Mouse (Mus musculus) lung, embryonic 14.5 days (tissue): Measurements from ENCODE around the gene Celf3. TPM values are rescaled to one million over a fixed set of nuclear protein-coding genes. Genes with fewer than 3 reads are reported as not detected.

Source experiments
- ATAC-seq: fragments of 200-750 bp; cut with Nextera tagmentation; 2 replicates; pipeline ENCODE4 v1.8.0; 2017; ENCODE audit warnings: mild to moderate bottlenecking, moderate TSS enrichment, moderate library complexity; ENCODE audit not compliant: insufficient read depth
- DNase-seq: peaks from one replicate; pipeline ENCODE4 v3.0.0-alpha.2; 2015
- H3K27ac ChIP-seq: fragments of 300-500 bp; sonication (generic); 2 replicates; pipeline ENCODE4 v1.5.1; 2014; ENCODE audit warnings: low read depth, mild to moderate bottlenecking, moderate library complexity
- H3K27me3 ChIP-seq: fragments of 300-500 bp; sonication (generic); 2 replicates; pipeline ENCODE4 v1.6.1; 2014; ENCODE audit warnings: low read length, control low read depth; ENCODE audit not compliant: insufficient read depth
- H3K36me3 ChIP-seq: fragments of 300-500 bp; sonication (generic); 2 replicates; pipeline ENCODE4 v1.6.1; 2014; ENCODE audit warnings: control low read depth; ENCODE audit not compliant: insufficient read depth
- H3K4me1 ChIP-seq: fragments of 300-500 bp; sonication (generic); 2 replicates; pipeline ENCODE4 v1.6.1; 2014; ENCODE audit warnings: antibody characterized with exemption, control low read depth; ENCODE audit not compliant: insufficient read depth
- H3K4me2 ChIP-seq: fragments of 300-500 bp; sonication (generic); 2 replicates; pipeline ENCODE4 v1.6.1; 2014; ENCODE audit warnings: mild to moderate bottlenecking
- H3K4me3 ChIP-seq: fragments of 300-500 bp; sonication (generic); 2 replicates; pipeline ENCODE4 v1.5.1; 2014; ENCODE audit warnings: low read depth, low read length
- H3K9ac ChIP-seq: fragments of 300-500 bp; sonication (generic); 2 replicates; pipeline ENCODE4 v1.6.1; 2014
- H3K9me3 ChIP-seq: fragments of 300-500 bp; sonication (generic); 2 replicates; pipeline ENCODE4 v1.6.1; 2016; ENCODE audit warnings: low read depth, low read length, control low read depth
- CTCF ChIP-seq: IDR thresholded peaks from 2 replicates; pipeline ENCODE4 v1.5.1; 2016; ENCODE audit warnings: antibody characterized with exemption, low read depth
- WGBS: fragments of 180-500 bp; shearing (Covaris S2); extraction: QIAGEN DNeasy Blood & Tissue Kit; methylation state at CpG from one replicate; pipeline ENCODE4 v1.1.7; 2014; 5-methylcytosine and 5-hydroxymethylcytosine counted together
- polyA plus RNA-seq: library from polyadenylated mRNA; unstranded; fragments of >200 nt; fragmentation: Nextera tagmentation; extraction: Ambion mirVana; gene quantifications from 2 replicates; pipeline ENCODE4 v1.2.1, GENCODE M21; 2014

The Celf3 gene
- polyA plus RNA-seq, 1 experiment from 2014 or later = 0.99 TPM

GRCm38 (mm10) chr3:94472447-94473114 is 5.5 kb upstream of the Celf3 start:
- Histone ChIP-seq H3K36me3 (no peaks in the 10 kb centered on the region), H3K4me1 (peaks cover 3% of the 10 kb centered on the region; the same call in 1 of the 2 replicates), H3K9ac (no peak overlapping the region), H3K27ac (peak overlapping the region; percentile 42; the same call in 1 of the 2 replicates), H3K4me3 (peak overlapping the region; percentile 5; the same call in 1 of the 2 replicates), H3K9me3 (no peaks in the 10 kb centered on the region), H3K4me2 (peak overlapping the region; percentile 56), H3K27me3 (no peaks in the 10 kb centered on the region)
- TF ChIP-seq CTCF = no peak
- 10% methylated on average over 28 of the region's 28 CpGs for WGBS
- ATAC-seq = peak; percentile 89
- DNase-seq = peak; percentile 81

DNA sequence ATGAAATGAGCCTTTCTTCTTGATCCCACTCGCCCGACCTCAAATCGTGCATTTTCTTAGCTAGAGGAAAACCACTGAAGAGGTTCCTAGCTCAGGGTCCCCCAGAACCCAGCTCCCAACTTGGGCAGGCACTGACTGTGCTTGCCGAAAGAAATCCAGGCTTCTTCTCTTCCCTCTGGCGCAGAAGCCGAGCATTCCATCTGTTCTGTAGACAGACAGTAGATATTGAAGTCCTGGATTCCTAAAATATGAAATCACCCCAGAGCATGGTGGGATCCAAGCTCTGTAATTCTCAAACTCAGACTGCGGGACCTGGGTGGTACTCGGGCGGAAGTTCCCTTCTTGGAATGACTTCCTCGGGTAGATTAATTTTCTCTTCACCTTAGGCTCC is 5.0 kb upstream of the Celf3 start:
- no peaks in the 10 kb centered on the region for H3K36me3 ChIP-seq
- H3K9ac ChIP-seq = no peak overlapping the region
- H3K4me2 ChIP-seq = peak overlapping the region; percentile 56; the same call in 1 of the 2 replicates
- H3K4me1 ChIP-seq = peaks cover 3% of the 10 kb centered on the region; the same call in 1 of the 2 replicates
- no peaks in the 10 kb centered on the region for H3K27me3 ChIP-seq
- TF ChIP-seq CTCF = no peak
- no peaks in the 10 kb centered on the region for H3K9me3 ChIP-seq
- H3K27ac ChIP-seq = peak overlapping the region; percentile 42; the same call in 1 of the 2 replicates
- DNase-seq = no peak
- WGBS = 47% methylated on average over 10 of the region's 10 CpGs
- H3K4me3 ChIP-seq = no peak overlapping the region; the same call in 1 of the 2 replicates
- no peak for ATAC-seq

- H3K9me3 ChIP-seq = no peaks in the 10 kb centered on the region
- H3K36me3 ChIP-seq = no peaks in the 10 kb centered on the region
- H3K4me3 ChIP-seq = no peak overlapping the region
- peaks cover 1% of the 10 kb centered on the region; the same call in 1 of the 2 replicates for H3K27me3 ChIP-seq
- no peak for TF ChIP-seq CTCF
- H3K9ac ChIP-seq = no peak overlapping the region
- peaks cover 3% of the 10 kb centered on the region; the same call in 1 of the 2 replicates for H3K4me1 ChIP-seq
- no peak overlapping the region for H3K27ac ChIP-seq
- WGBS = 39% methylated on average over 5 of the region's 5 CpGs
- no peak overlapping the region for H3K4me2 ChIP-seq
- ATAC-seq (no peak), DNase-seq (no peak)
These were observed 4.4 kb upstream of the Celf3 start for GRCm38 (mm10) chr3:94473567-94474232.

DNA sequence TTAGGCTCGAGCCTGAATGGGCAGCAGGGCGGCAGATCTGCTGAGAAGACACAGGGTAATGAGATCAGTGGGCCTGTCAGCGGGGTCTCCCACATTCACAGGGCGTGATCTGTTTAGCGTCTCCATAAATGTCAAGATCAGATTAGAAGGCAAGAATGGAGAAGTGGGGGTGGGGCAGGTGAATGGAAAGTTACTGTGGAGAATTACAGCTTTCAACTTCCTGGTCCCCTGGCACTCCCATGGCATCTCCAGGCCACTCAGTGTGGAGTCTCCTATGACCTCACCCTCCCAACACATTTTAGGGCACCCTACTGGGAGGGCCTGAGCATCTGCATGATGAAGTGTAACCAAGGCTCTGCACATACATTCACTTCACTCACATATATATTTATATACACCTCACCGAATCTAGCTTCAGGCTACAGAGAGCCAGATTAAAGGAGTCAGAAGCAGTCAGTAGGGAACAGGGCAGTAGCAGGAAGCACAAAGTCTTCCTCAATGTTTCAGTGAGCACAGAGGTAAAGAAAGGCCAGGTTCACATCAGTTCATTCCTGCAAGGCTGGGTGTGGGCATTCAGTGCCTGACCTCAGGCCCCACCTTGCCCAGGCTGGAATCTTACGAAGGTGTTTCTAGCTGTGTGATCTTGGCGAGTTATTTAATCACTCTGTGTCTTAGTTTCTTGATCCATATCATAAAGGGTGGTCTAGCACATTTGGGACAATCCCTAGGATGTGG is 1.6 kb upstream of the Celf3 start:
- no peak overlapping the region for H3K4me2 ChIP-seq
- no peak for DNase-seq
- H3K27ac ChIP-seq = no peak overlapping the region
- 53% methylated on average over 8 of the region's 8 CpGs for WGBS
- H3K36me3 ChIP-seq = no peaks in the 10 kb centered on the region
- H3K9ac ChIP-seq = no peak overlapping the region
- ATAC-seq = no peak
- no peak for TF ChIP-seq CTCF
- H3K9me3 ChIP-seq = no peaks in the 10 kb centered on the region
- no peak overlapping the region for H3K4me3 ChIP-seq
- peaks cover 3% of the 10 kb centered on the region; the same call in 1 of the 2 replicates for H3K4me1 ChIP-seq
- peaks cover 13% of the 10 kb centered on the region for H3K27me3 ChIP-seq

GRCm38 (mm10) chr3:94477444-94477843 is 651 bp upstream of the Celf3 start:
- no peak overlapping the region for H3K27ac ChIP-seq
- 58% methylated on average over 4 of the region's 4 CpGs for WGBS
- peaks cover 3% of the 10 kb centered on the region; the same call in 1 of the 2 replicates for H3K4me1 ChIP-seq
- no peak for ATAC-seq
- H3K9me3 ChIP-seq = no peaks in the 10 kb centered on the region
- no peaks in the 10 kb centered on the region for H3K36me3 ChIP-seq
- H3K4me3 ChIP-seq = no peak overlapping the region
- no peak overlapping the region for H3K4me2 ChIP-seq
- H3K9ac ChIP-seq = no peak overlapping the region
- no peak for TF ChIP-seq CTCF
- H3K27me3 ChIP-seq = peaks cover 13% of the 10 kb centered on the region
- DNase-seq = no peak

DNA sequence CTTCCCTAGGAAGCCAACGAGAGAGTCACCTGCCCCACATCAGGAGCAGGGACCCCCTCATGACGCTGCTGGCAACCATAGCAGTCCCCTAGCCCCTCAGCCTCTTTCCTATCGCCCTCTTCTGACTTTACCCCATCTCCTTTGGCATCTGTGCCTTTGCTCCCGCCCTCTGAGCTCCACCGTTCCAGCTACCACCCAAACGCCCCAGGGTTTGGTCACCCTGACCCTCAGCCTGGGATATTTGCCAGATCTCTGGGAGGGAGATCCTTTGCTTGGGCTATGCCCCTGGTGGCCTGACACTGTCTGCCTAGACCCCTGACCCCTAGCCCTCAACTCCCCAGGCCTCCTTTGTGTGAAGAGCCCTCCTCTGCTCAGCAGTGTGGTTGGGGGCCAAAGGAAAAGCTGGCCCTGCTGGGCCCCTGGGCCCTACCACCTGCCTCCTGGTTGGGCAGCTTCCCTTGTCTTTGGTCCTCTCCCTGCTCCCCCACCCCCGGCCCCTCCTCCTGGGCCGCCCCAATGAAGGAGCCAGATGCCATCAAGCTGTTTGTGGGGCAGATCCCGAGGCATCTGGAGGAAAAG is 585 bp downstream of the Celf3 start:
- H3K4me3 ChIP-seq = no peak overlapping the region
- H3K36me3 ChIP-seq = no peaks in the 10 kb centered on the region
- no peak for TF ChIP-seq CTCF
- DNase-seq (no peak), ATAC-seq (no peak)
- H3K9me3 ChIP-seq = no peaks in the 10 kb centered on the region
- peaks cover 13% of the 10 kb centered on the region for H3K27me3 ChIP-seq
- WGBS = 14% methylated on average over 9 of the region's 9 CpGs
- H3K9ac ChIP-seq = no peak overlapping the region
- no peaks in the 10 kb centered on the region for H3K4me1 ChIP-seq
- H3K27ac ChIP-seq = no peak overlapping the region
- H3K4me2 ChIP-seq = no peak overlapping the region
